Mouse (Mus musculus): ENCODE results near the gene Gm3285. TPM values are rescaled to one million over a fixed set of nuclear protein-coding genes. Genes with fewer than 3 reads are reported as not detected.

The Gm3285 gene
- polyA plus RNA-seq, 1 experiment from 2014 or later: not detected

GRCm38 (mm10) chr10:77864762-77865143 is 3.0 kb downstream of the Gm3285 start:
- WGBS: 37% methylated on average over 11 of the region's 11 CpGs
- Histone ChIP-seq H3K4me1 (replicated peaks; ENCODE audit: insufficient read depth, low read length) (no peaks in the 10 kb centered on the region), H3K9ac (ENCODE audit: low read depth, low read length) (0 out of 2 replicates have a peak overlapping the region, but pooled peaks have one; percentile 27), H3K36me3 (ENCODE audit: insufficient read depth, low read length) (no peaks in the 10 kb centered on the region), H3K27me3 (ENCODE audit: insufficient read depth, low read length) (no peaks in the 10 kb centered on the region), H3K4me2 (ENCODE audit: low read length) (peak overlapping the region; percentile 45), H3K27ac (no peak overlapping the region), H3K4me3 (replicated peaks; ENCODE audit: low read depth, low read length) (no peak overlapping the region), H3K9me3 (replicated peaks; ENCODE audit: low read length) (no peaks in the 10 kb centered on the region)
- ATAC-seq (replicated peaks; ENCODE audit: low FRiP score, low read depth) (no peak), DNase-seq (ENCODE audit: low spot score) (no peak)
- no peak for TF ChIP-seq CTCF (IDR thresholded peaks at IDR 0.05; ENCODE audit: low read depth)

- DNase-seq (ENCODE audit: low spot score): peak; percentile 23
- Histone ChIP-seq H3K9ac (ENCODE audit: low read depth, low read length) (no peak overlapping the region), H3K4me2 (ENCODE audit: low read length) (no peak overlapping the region), H3K4me3 (replicated peaks; ENCODE audit: low read depth, low read length) (no peak overlapping the region), H3K9me3 (replicated peaks; ENCODE audit: low read length) (no peaks in the 10 kb centered on the region), H3K27ac (no peak overlapping the region), H3K4me1 (replicated peaks; ENCODE audit: insufficient read depth, low read length) (no peaks in the 10 kb centered on the region), H3K36me3 (ENCODE audit: insufficient read depth, low read length) (no peaks in the 10 kb centered on the region), H3K27me3 (ENCODE audit: insufficient read depth, low read length) (no peaks in the 10 kb centered on the region)
- TF ChIP-seq CTCF (IDR thresholded peaks at IDR 0.05; ENCODE audit: low read depth): no peak
- no peak for ATAC-seq (replicated peaks; ENCODE audit: low FRiP score, low read depth)
- WGBS: 6% methylated on average over 1 of the region's 1 CpGs
Observed at GRCm38 (mm10) chr10:77867546-77867945, 5.8 kb downstream of the Gm3285 start.

GRCm38 (mm10) chr10:77869651-77870050 is 7.9 kb downstream of the Gm3285 start:
- Histone ChIP-seq H3K4me2 (ENCODE audit: low read length) (no peak overlapping the region), H3K4me3 (replicated peaks; ENCODE audit: low read depth, low read length) (no peak overlapping the region), H3K27me3 (ENCODE audit: insufficient read depth, low read length) (no peaks in the 10 kb centered on the region), H3K36me3 (ENCODE audit: insufficient read depth, low read length) (no peaks in the 10 kb centered on the region), H3K9ac (ENCODE audit: low read depth, low read length) (no peak overlapping the region), H3K4me1 (replicated peaks; ENCODE audit: insufficient read depth, low read length) (no peaks in the 10 kb centered on the region), H3K27ac (no peak overlapping the region), H3K9me3 (replicated peaks; ENCODE audit: low read length) (no peaks in the 10 kb centered on the region)
- WGBS: 87% methylated on average over 7 of the region's 7 CpGs
- no peak for TF ChIP-seq CTCF (IDR thresholded peaks at IDR 0.05; ENCODE audit: low read depth)
- DNase-seq (ENCODE audit: low spot score) (no peak), ATAC-seq (replicated peaks; ENCODE audit: low FRiP score, low read depth) (no peak)

- H3K4me1 ChIP-seq (replicated peaks; ENCODE audit: insufficient read depth, low read length): no peaks in the 10 kb centered on the region
- H3K9ac ChIP-seq (ENCODE audit: low read depth, low read length): no peak overlapping the region
- H3K4me3 ChIP-seq (replicated peaks; ENCODE audit: low read depth, low read length): no peak overlapping the region
- H3K27me3 ChIP-seq (ENCODE audit: insufficient read depth, low read length): no peaks in the 10 kb centered on the region
- TF ChIP-seq CTCF (IDR thresholded peaks at IDR 0.05; ENCODE audit: low read depth): peak; percentile 55
- no peak overlapping the region for H3K4me2 ChIP-seq (ENCODE audit: low read length)
- WGBS: 62% methylated on average over 6 of the region's 6 CpGs
- ATAC-seq (replicated peaks; ENCODE audit: low FRiP score, low read depth) (no peak), DNase-seq (ENCODE audit: low spot score) (no peak)
- H3K36me3 ChIP-seq (ENCODE audit: insufficient read depth, low read length): no peaks in the 10 kb centered on the region
- H3K27ac ChIP-seq: no peak overlapping the region
- H3K9me3 ChIP-seq (replicated peaks; ENCODE audit: low read length): no peaks in the 10 kb centered on the region
Observed at GRCm38 (mm10) chr10:77878985-77879384, 17.2 kb downstream of the Gm3285 start.

GRCm38 (mm10) chr10:77880305-77880704 is 18.5 kb downstream of the Gm3285 start:
- Histone ChIP-seq H3K36me3 (ENCODE audit: insufficient read depth, low read length) (no peaks in the 10 kb centered on the region), H3K9ac (ENCODE audit: low read depth, low read length) (no peak overlapping the region), H3K9me3 (replicated peaks; ENCODE audit: low read length) (no peaks in the 10 kb centered on the region), H3K4me3 (replicated peaks; ENCODE audit: low read depth, low read length) (no peak overlapping the region), H3K4me2 (ENCODE audit: low read length) (no peak overlapping the region), H3K4me1 (replicated peaks; ENCODE audit: insufficient read depth, low read length) (no peaks in the 10 kb centered on the region), H3K27me3 (ENCODE audit: insufficient read depth, low read length) (no peaks in the 10 kb centered on the region), H3K27ac (no peak overlapping the region)
- no peak for DNase-seq (ENCODE audit: low spot score)
- no peak for TF ChIP-seq CTCF (IDR thresholded peaks at IDR 0.05; ENCODE audit: low read depth)
- 76% methylated on average over 3 of the region's 3 CpGs for WGBS
- ATAC-seq (replicated peaks; ENCODE audit: low FRiP score, low read depth): no peak

GRCm38 (mm10) chr10:77882553-77882952 is 20.8 kb downstream of the Gm3285 start:
- DNase-seq (ENCODE audit: low spot score) (no peak), ATAC-seq (replicated peaks; ENCODE audit: low FRiP score, low read depth) (no peak)
- no peak overlapping the region for H3K9ac ChIP-seq (ENCODE audit: low read depth, low read length)
- H3K4me2 ChIP-seq (ENCODE audit: low read length): no peak overlapping the region
- TF ChIP-seq CTCF (IDR thresholded peaks at IDR 0.05; ENCODE audit: low read depth): 0 out of 2 replicates have a peak, but pooled peaks have one; percentile 18
- no peaks in the 10 kb centered on the region for H3K27me3 ChIP-seq (ENCODE audit: insufficient read depth, low read length)
- H3K36me3 ChIP-seq (ENCODE audit: insufficient read depth, low read length): no peaks in the 10 kb centered on the region
- no peaks in the 10 kb centered on the region for H3K9me3 ChIP-seq (replicated peaks; ENCODE audit: low read length)
- H3K4me3 ChIP-seq (replicated peaks; ENCODE audit: low read depth, low read length): no peak overlapping the region
- 87% methylated on average over 5 of the region's 5 CpGs for WGBS
- H3K4me1 ChIP-seq (replicated peaks; ENCODE audit: insufficient read depth, low read length): no peaks in the 10 kb centered on the region
- no peak overlapping the region for H3K27ac ChIP-seq

All from kidney, postnatal 0 days (tissue).